Mouse (Mus musculus) heart, postnatal 10 days (tissue): ENCODE results near the gene Nmi. TPM values are rescaled to one million over a fixed set of nuclear protein-coding genes. Genes with fewer than 3 reads are reported as not detected.

Experiments
- total RNA-seq, 2 experiments: library from RNA; stranded (reverse); gene quantifications; 2 replicates each; pipeline ENCODE4 v1.2.3; 2021

Nmi gene
- total RNA-seq, 2 experiments from 2014 or later, result 6.2 to 8.0 TPM

Other genes starting within 250 kb of the Nmi start
- 1 to 10 TPM; 8.1 to 8.6 TPM for gene Rbm43, start 38.3 kb downstream of the Nmi start, total RNA-seq
- 1 to 10 TPM; 1.9 to 2.6 TPM for gene Tnfaip6, start 64.5 kb upstream of the Nmi start, total RNA-seq
- gene Rif1, start 99.3 kb upstream of the Nmi start, total RNA-seq, result 10 to 100 TPM; 24.4 to 32.7 TPM